Mouse (Mus musculus) liver, adult (tissue): ENCODE data around the gene Fbxl4.
A peak's percentile ranks its signal among the peaks of the same experiment; 100 is the strongest.

ENCODE experiments used
- GATA4 ChIP-seq: IDR thresholded peaks from 2 replicates; pipeline ENCODE4 v1.6.1; 2014; ENCODE audit warnings: mild to moderate bottlenecking, low read length; ENCODE audit not compliant: insufficient replicate concordance

Gene Fbxl4

GRCm38 (mm10) chr4:22357266-22357930 lies at the start of gene Fbxl4:
Fbxl4 (plus strand) TSS chr4:22357543.
- TF ChIP-seq GATA4, result peak; percentile 33; the same call in 1 of the 2 replicates

DNA sequence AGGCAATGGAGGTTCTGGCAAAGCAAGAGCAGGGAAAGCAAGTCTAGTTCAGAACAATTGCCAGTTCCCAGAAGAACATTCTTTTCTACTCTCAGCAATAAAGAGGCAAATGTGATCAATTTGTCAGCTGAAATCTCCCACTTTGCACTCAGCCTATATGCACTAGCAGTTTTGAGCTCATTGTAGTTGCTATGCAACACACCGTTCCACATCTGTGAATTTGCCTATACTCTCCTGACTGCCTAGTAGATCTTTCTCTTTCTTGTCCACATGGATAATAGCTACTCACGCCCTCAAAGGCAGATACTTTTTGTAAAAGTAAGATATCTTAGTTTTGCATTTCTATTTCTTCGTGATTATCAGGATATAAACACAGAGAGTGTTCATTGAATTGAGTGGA lies 42.8 kb upstream of the Fbxl4 start:
- no peak for TF ChIP-seq GATA4

GRCm38 (mm10) chr4:22342816-22343573 lies 14.3 kb upstream of the Fbxl4 start:
- TF ChIP-seq GATA4, result no peak

DNA sequence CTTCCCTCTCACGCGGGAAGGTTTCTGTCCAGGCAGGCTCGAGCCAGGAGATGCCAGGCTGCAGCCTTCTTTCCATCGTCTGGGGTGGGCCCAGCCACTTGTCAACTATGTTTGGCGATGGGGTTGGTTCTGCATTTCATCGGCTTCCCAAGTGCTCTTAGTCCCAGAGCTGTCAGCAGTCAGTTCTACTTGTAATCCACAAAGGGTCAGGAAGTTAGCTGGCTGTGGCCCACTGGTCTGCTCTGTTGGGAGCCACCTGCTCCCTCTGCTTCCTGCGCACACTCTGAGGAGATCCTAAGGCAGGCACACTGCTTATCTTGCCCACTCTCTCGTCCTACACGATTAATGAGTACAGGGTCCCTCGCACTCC lies 573 bp downstream of the Fbxl4 start:
- TF ChIP-seq GATA4, result no peak

- no peak for TF ChIP-seq GATA4
These were observed 1.1 kb downstream of the Fbxl4 start for GRCm38 (mm10) chr4:22358487-22358886.

DNA sequence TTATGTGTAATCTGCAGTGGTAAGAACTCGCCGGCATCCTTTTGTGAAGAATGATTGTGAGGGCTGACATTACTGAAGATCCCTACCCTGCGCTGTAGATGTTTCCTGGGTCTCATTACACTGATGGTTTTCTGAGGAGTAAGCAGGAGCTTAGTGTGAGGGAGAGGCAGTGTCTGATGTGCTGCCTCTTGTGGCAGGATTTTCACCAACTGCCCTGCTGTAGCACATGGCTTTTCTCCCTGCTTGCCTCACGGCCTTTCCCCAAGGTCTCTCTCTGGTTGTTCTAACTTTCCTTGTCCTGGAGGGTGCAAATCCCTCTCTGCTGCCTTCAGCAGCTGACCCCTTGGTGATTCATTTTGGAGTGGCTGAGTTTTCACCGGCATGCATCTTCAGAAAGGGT lies 10.0 kb downstream of the Fbxl4 start:
- no peak for TF ChIP-seq GATA4

GRCm38 (mm10) chr4:22378516-22378915 lies 21.2 kb downstream of the Fbxl4 start:
- TF ChIP-seq GATA4, result no peak

DNA sequence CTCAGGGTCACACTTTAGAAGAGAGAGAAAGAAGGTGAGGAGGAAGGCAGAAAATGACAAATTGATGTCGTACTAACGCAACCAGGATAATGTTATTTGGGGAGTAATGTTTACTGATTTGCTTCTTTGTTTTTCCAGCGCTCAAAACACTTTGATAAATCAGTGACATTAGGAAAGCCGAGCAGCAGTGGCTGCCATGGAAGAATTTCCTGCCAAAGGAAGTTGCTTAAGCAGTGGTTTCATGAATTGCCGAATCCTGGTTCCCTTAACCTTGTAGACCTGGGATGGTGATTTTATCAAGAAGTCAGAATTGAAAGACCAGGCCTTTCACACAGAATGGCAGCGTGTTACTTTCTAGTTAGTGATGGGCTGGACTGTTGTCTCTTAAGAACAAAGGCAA lies 23.3 kb downstream of the Fbxl4 start:
- TF ChIP-seq GATA4, result no peak

- TF ChIP-seq GATA4, result no peak
These were observed 26.4 kb downstream of the Fbxl4 start for GRCm38 (mm10) chr4:22383528-22384265.

GRCm38 (mm10) chr4:22390045-22390444 lies 32.7 kb downstream of the Fbxl4 start:
- no peak for TF ChIP-seq GATA4

- no peak for TF ChIP-seq GATA4
These were observed 35.6 kb downstream of the Fbxl4 start for GRCm38 (mm10) chr4:22392777-22393473.

- no peak for TF ChIP-seq GATA4
These were observed 38.1 kb downstream of the Fbxl4 start for GRCm38 (mm10) chr4:22395404-22395803.

DNA sequence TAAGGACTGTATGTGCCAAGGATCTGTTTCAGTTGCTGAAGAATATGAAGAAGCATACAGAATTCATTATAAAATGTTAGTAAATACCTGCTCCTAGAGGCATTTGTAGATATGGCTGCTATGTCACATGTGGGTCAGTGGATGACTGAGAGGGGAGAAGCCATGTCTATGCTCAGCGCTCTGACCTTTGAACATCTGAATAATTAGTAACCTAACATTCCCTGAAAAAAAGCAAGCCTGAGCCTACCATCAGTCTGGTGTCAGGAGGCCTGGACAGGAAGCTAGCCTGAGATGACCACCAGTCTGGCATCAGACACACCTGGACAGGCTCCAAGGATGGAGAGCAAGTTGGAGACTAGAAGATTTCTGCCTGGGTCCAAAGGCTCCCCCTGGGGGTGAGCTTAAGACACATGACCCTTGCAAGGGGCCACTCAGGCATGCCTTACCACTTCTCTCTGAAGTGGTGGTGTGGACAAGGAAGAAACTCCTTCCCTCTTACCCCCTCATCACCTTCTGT lies 39.2 kb downstream of the Fbxl4 start:
- TF ChIP-seq GATA4, result no peak

- no peak for TF ChIP-seq GATA4
These were observed 39.7 kb downstream of the Fbxl4 start for GRCm38 (mm10) chr4:22397003-22397402.

DNA sequence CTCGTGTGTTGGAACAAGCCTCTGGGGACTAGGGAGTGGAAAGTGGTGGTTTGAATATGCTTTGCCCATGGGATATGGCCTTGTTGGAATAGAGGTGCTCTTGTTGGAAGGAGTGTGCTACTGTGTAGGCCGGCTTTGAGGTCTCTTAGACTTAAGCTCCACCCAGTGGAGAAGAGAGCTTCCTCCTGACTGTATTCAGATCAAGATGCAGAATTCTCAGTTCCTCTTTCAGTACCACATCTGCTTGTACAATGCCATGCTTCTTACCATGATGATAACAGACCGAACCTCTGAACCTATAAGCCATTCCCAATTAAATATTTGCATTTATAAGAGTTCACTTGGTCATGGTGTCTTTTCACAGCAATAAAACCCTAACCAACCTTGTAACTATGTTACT lies 44.7 kb downstream of the Fbxl4 start:
- no peak for TF ChIP-seq GATA4

GRCm38 (mm10) chr4:22402930-22403329 lies 45.6 kb downstream of the Fbxl4 start:
- no peak for TF ChIP-seq GATA4

DNA sequence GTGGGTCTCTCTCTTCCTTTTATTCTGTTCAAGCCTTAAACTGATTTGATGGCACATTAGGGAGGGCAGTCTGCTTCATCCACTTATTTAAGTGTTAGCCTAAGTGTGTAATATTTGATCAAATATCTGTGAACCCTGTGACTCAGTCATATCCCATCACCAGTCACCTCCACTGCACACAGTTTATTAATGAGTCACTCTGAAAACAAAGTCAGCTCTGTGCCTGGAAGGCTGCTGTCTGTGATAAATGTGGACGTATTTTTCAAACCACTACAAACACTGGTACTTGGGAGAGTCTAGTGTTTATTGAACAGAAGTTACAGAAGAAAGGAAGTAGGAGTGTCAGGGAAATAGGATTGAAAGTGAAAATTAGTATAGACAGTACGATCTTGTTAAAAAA lies 63.3 kb downstream of the Fbxl4 start:
- no peak for TF ChIP-seq GATA4
